11 mouse cellular contexts compared by ENCODE assay signal in the genomic region with DNA sequence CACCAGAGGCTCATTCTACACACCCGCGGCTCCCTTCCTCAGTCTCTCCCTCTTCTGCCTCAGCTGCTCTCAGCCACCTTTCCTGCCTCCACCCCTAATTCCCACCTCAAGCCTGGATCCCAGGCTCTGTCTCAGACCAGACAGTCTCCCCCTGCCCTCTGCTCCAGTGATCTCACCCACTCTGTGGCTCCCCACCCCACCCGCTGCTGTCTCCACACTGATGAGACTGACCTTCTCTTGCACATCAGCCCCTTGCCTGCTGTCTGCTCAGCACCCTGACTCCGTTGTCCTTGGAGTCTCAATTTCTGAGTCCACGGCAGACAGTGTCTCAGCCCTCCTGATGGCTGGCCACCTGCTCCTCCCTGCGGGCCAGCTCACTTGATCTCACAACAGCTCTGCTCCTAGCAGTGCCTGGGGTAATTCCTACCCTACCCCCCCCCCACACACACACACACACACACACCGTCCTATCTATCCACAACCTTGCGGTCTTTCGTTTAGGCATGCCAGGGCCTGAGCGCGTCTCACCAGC. TPM values are rescaled to one million over a fixed set of nuclear protein-coding genes. Genes with fewer than 3 reads are reported as not detected.
DNase-seq lines count a peak whose midpoint lies in the region; ATAC-seq and TF ChIP-seq lines count a peak whose summit lies in the region.
"Had no signal": no experiment of that assay in that cellular context is flagged by ENCODE, and none has a peak within 500 bp of the region (broad histone marks: within the 10 kb centered on the region; RNA-seq: fewer than 3 reads in every experiment).

No protein-coding gene starts in this region.

- H3K4me1 ChIP-seq in forebrain, embryonic 13.5 days, result peaks cover 51% of the 10 kb centered on the region
- peaks cover 72% of the 10 kb centered on the region for H3K4me1 ChIP-seq in midbrain, embryonic 13.5 days (replicated peaks)

- no peak for DNase-seq in gastrocnemius, adult 2 months
- DNase-seq in gastrocnemius, postnatal 14 days, result no peak
- peak; percentile 53 for DNase-seq in brain, embryonic 14.5 days (ENCODE audit: low read depth)
- DNase-seq in urinary bladder, adult 18-20 months (ENCODE audit: low spot score in 2 of 2), result no peak
- no peak for DNase-seq in spleen, postnatal 36 days (ENCODE audit: low spot score in 2 of 2)
- no peak for DNase-seq in heart, postnatal 4 days
- DNase-seq: heart, postnatal 14 days; liver had no signal

- peak overlapping the region; percentile 91 for H3K27ac ChIP-seq in gastrocnemius, adult 2 months
- H3K27ac ChIP-seq in forebrain, embryonic 13.5 days, result peak overlapping the region; percentile 41
- peak overlapping the region; percentile 73 for H3K27ac ChIP-seq in midbrain, embryonic 13.5 days
- H3K27ac ChIP-seq: macrophage had no signal

- H3K36me3 ChIP-seq in forebrain, embryonic 13.5 days (ENCODE audit: poor library complexity, severe bottlenecking), result peaks cover 14% of the 10 kb centered on the region; the same call in 1 of the 2 replicates
- peaks cover 18% of the 10 kb centered on the region for H3K36me3 ChIP-seq in midbrain, embryonic 13.5 days

- 45% methylated on average over 11 of the region's 11 CpGs for WGBS in forebrain, embryonic 13.5 days
- 42% methylated on average over 11 of the region's 11 CpGs for WGBS in midbrain, embryonic 13.5 days

- intact Hi-C loops in gastrocnemius, adult 2 months (cut with DNase I), result no loop called here
- intact Hi-C loops in gastrocnemius, postnatal 14 days (cut with DNase I; ENCODE audit: low total_unique reads), result no loop called here

- TF ChIP-seq POLR2A in brain, embryonic 14.5 days (IDR thresholded peaks at IDR 0.05; ENCODE audit: borderline replicate concordance, extremely low read depth, insufficient read depth, insufficient read length, poor library complexity, severe bottlenecking), result no peak

- H3K4me3 ChIP-seq in gastrocnemius, adult 2 months, result no peak overlapping the region
- no peak overlapping the region for H3K4me3 ChIP-seq in forebrain, embryonic 13.5 days
- no peak overlapping the region for H3K4me3 ChIP-seq in midbrain, embryonic 13.5 days (replicated peaks)

- 0 out of 2 replicates have a peak overlapping the region, but pooled peaks have one; percentile 3 for H3K9ac ChIP-seq in forebrain, embryonic 13.5 days
- H3K9ac ChIP-seq in midbrain, embryonic 13.5 days (replicated peaks), result no peak overlapping the region; the same call in 1 of the 2 replicates

- ATAC-seq in forebrain, embryonic 13.5 days, result no peak
- no peak for ATAC-seq in midbrain, embryonic 13.5 days

- TF ChIP-seq CTCF in gastrocnemius, adult 2 months (IDR thresholded peaks at IDR 0.05), result no peak
- TF ChIP-seq CTCF in brain, embryonic 14.5 days (IDR thresholded peaks at IDR 0.05; ENCODE audit: borderline replicate concordance, extremely low read depth, insufficient read depth, insufficient read length), result no peak

- no peak overlapping the region for H3K4me2 ChIP-seq in forebrain, embryonic 13.5 days
- no peak overlapping the region for H3K4me2 ChIP-seq in midbrain, embryonic 13.5 days (replicated peaks)

- no peaks in the 10 kb centered on the region for H3K27me3 ChIP-seq in forebrain, embryonic 13.5 days
- H3K27me3 ChIP-seq in midbrain, embryonic 13.5 days, result no peaks in the 10 kb centered on the region

- no peaks in the 10 kb centered on the region for H3K9me3 ChIP-seq in forebrain, embryonic 13.5 days (replicated peaks)
- H3K9me3 ChIP-seq in midbrain, embryonic 13.5 days, result no peaks in the 10 kb centered on the region

RNA-seq across cellular contexts. Expression of a gene that starts 37.3 kb away (rescaled TPM):
- total RNA-seq in gastrocnemius, adult 2 months (2021), result 10 to 100 TPM; 50.9 to 66.3 TPM
- 10 to 100 TPM; 39.2 to 49.0 TPM for total RNA-seq in gastrocnemius, postnatal 14 days (2021)
- 43.4 and 45.9 TPM in 2 replicates for polyA plus RNA-seq in brain, embryonic 14.5 days (2012; rRNA removed)
- 20.2 and 22.0 TPM in 2 replicates for polyA plus RNA-seq in forebrain, embryonic 13.5 days (2015; fragmentation: Nextera tagmentation; extraction: Ambion mirVana)
- polyA plus RNA-seq in midbrain, embryonic 13.5 days (2015; fragmentation: Nextera tagmentation; extraction: Ambion mirVana), result 27.7 and 28.3 TPM in 2 replicates
- 10 to 100 TPM; 45.9 to 46.7 TPM for total RNA-seq in heart, postnatal 4 days (2021)

Comparison
In these comparisons a context has a peak if more than half of its experiments do, and no peak if none do; other contexts are left out.
1. H3K27ac ChIP-seq: peak in every context shown above with its lines; median percentile 91 in gastrocnemius, adult 2 months; 73 in midbrain, embryonic 13.5 days; 41 in forebrain, embryonic 13.5 days.